Mouse (Mus musculus) thymus, postnatal 36 days (tissue): ENCODE measurements around the gene Rab4b.

Source experiments
- DNase-seq, 2 experiments: peaks; one replicate each; pipeline ENCODE4 v3.0.0; 2022; ENCODE audit warnings: mixed read lengths in 2 of 2

Gene Rab4b

GRCm38 (mm10) chr7:27182498-27182897, 3.8 kb upstream of the Rab4b start:
- no peak for DNase-seq

GRCm38 (mm10) chr7:27180837-27181695, 2.4 kb upstream of the Rab4b start, which contains the start of the genes Gm21983 and Mia:
Gene Gm21983, minus strand, starts transcription at chr7:27181086.
Gene Mia, minus strand, starts transcription at chr7:27181157.
- no peak for DNase-seq

- DNase-seq = no peak
These were observed 1.3 kb upstream of the Rab4b start for GRCm38 (mm10) chr7:27180036-27180435.

- no peak for DNase-seq
These were observed 672 bp upstream of the Rab4b start for GRCm38 (mm10) chr7:27179217-27179918.

- no peak for DNase-seq
These were observed 763 bp downstream of the Rab4b start for GRCm38 (mm10) chr7:27177942-27178323.

GRCm38 (mm10) chr7:27174896-27175295, 3.8 kb downstream of the Rab4b start:
- no peak for DNase-seq

GRCm38 (mm10) chr7:27174496-27174895, 4.2 kb downstream of the Rab4b start:
- DNase-seq = no peak

GRCm38 (mm10) chr7:27170981-27171380, 7.7 kb downstream of the Rab4b start:
- no peak for DNase-seq

GRCm38 (mm10) chr7:27168371-27168770, 10.3 kb downstream of the Rab4b start:
- DNase-seq = no peak

- DNase-seq = no peak
These were observed 11.1 kb downstream of the Rab4b start for GRCm38 (mm10) chr7:27167475-27168094.

GRCm38 (mm10) chr7:27166614-27167474, 11.9 kb downstream of the Rab4b start, which contains the start of gene Egln2:
Gene Egln2, minus strand, starts transcription at chr7:27166802.
- peak; percentile 94 to 95 for DNase-seq

- DNase-seq = peak; percentile 90
These were observed 12.5 kb downstream of the Rab4b start for GRCm38 (mm10) chr7:27166229-27166613.

- DNase-seq = peak in 1 of 2 experiments; percentile 31
These were observed 13.0 kb downstream of the Rab4b start for GRCm38 (mm10) chr7:27165696-27166095.

GRCm38 (mm10) chr7:27165007-27165655, 13.6 kb downstream of the Rab4b start:
- peak in 1 of 2 experiments; percentile 54 for DNase-seq

- DNase-seq = no peak
These were observed 14.4 kb downstream of the Rab4b start for GRCm38 (mm10) chr7:27164112-27164947.

GRCm38 (mm10) chr7:27163450-27163805, 15.3 kb downstream of the Rab4b start:
- no peak for DNase-seq

- DNase-seq = no peak
These were observed 15.8 kb downstream of the Rab4b start for GRCm38 (mm10) chr7:27162780-27163449.

- no peak for DNase-seq
These were observed 17.0 kb downstream of the Rab4b start for GRCm38 (mm10) chr7:27161744-27162143.

- no peak for DNase-seq
These were observed 17.8 kb downstream of the Rab4b start for GRCm38 (mm10) chr7:27160921-27161320.

GRCm38 (mm10) chr7:27159882-27160281, 18.8 kb downstream of the Rab4b start:
- peak; percentile 88 to 91 for DNase-seq
